Mouse (Mus musculus) brain, embryonic 14.5 days (tissue): ENCODE measurements at regions not wholly inside any gene's neighbourhood (a gene's known extent, or its start where the extent isn't known, plus 50 kb on each side); places are given as distances from the start of the nearest gene placed in this dataset.

Experiments used
- DNase-seq: peaks from one replicate; pipeline ENCODE4 v3.0.0-alpha.2; 2011; ENCODE audit warnings: low read depth
- CTCF ChIP-seq: fragments of 200-500 bp; IDR thresholded peaks from 2 replicates; pipeline ENCODE4 v1.5.1; 2012; ENCODE audit warnings: inconsistent platforms, mild to moderate bottlenecking, moderate library complexity, borderline replicate concordance; ENCODE audit not compliant: insufficient read depth, insufficient read length; ENCODE audit errors: extremely low read depth
- POLR2A ChIP-seq: fragments of 200-500 bp; IDR thresholded peaks from 2 replicates; pipeline ENCODE4 v1.6.1; 2012; ENCODE audit warnings: mild to moderate bottlenecking, inconsistent platforms, borderline replicate concordance; ENCODE audit not compliant: poor library complexity, insufficient read depth, insufficient read length, severe bottlenecking; ENCODE audit errors: extremely low read depth

DNA sequence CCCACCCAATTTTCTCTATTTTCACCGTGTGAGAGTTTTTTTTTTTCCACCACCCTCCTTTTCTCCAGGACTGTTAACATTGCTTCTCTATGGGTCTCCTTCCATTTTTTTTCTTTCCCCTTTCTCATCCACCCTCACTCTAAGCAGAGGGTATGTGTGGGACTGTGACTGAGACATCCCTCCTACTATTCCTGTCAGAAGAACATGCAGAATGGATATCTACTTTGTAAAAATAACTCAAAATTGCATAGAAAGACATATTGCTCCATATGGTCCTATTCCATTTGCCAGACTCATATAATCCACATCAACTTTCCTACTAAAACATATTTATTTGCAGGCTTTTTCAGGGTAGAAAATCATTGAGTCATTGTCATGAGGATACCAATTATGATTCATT, 135.3 kb upstream of the Pabpc4l start:
- no peak for TF ChIP-seq CTCF
- TF ChIP-seq POLR2A = no peak
- DNase-seq = no peak

- peak; percentile 84 for DNase-seq
These were observed 118.7 kb upstream of the Pabpc4l start for GRCm38 (mm10) chr3:46566636-46567235.

DNA sequence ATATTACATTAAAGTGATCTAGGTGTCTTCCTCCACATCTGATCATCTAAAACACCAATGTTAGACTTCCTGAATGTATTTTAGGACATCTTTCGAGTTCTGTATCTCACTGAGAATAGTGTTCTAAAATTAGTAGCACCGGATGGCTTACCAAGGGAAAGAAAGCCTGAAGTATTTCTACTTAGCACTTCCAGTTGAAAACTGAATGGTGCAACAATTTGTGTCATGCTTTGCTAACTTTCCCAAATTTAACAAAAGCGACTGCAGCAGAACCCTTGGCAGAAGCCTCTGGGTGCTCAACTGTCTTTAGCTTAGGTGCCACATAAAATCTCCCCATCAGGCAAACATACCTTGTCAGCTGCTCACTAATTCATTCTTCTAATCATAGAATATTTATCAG, 105.6 kb upstream of the Pabpc4l start:
- TF ChIP-seq CTCF (no peak), POLR2A (no peak)

More at GRCm38 (mm10) chr3:46566636-46567235, 118.7 kb upstream of the Pabpc4l start:
- no peak for TF ChIP-seq POLR2A
- no peak for TF ChIP-seq CTCF

GRCm38 (mm10) chr3:46538660-46539059, 90.6 kb upstream of the Pabpc4l start:
- DNase-seq = peak; percentile 21
- TF ChIP-seq POLR2A (no peak), CTCF (no peak)

More for the DNA sequence above, 105.6 kb upstream of the Pabpc4l start:
- no peak for DNase-seq

DNA sequence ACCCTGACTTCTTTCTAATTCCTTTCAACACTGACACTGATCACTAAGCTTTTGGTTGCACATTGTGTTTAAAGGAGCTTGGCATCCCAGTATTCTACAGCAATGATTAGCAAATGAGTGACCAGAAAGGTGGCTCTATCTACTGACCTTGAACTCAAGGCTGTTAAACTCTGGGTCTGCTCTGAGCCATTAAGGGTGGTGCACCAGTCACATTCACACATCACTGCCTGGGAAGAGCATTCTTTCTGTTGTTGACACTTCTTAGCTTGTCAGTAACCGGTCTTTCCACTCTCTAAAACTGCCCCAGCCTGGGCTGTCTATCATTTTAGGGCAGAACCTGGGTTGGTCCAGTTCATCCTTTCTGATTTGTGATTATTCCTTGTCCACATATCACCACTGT, 63.1 kb upstream of the Pabpc4l start:
- DNase-seq = no peak
- TF ChIP-seq CTCF (no peak), POLR2A (no peak)

GRCm38 (mm10) chr3:46503713-46504112, 55.7 kb upstream of the Pabpc4l start:
- TF ChIP-seq CTCF (no peak), POLR2A (no peak)

More at GRCm38 (mm10) chr3:46503713-46504112, 55.7 kb upstream of the Pabpc4l start:
- DNase-seq = no peak
